Mouse (Mus musculus) R1 (cell line): Measurements from ENCODE around the gene Cebpe.

ENCODE experiments used
- DNase-seq: peaks from one replicate; pipeline ENCODE4 v3.0.0-alpha.2; 2018; ENCODE audit warnings: low read depth, low spot score

The Cebpe gene

GRCm38 (mm10) chr14:54676290-54676689 is 35.7 kb downstream of the Cebpe start:
- DNase-seq, result no peak

GRCm38 (mm10) chr14:54674317-54674716 is 37.7 kb downstream of the Cebpe start:
- no peak for DNase-seq

GRCm38 (mm10) chr14:54669381-54669780 is 42.6 kb downstream of the Cebpe start:
- DNase-seq, result peak; percentile 63

GRCm38 (mm10) chr14:54664477-54665222 is 47.3 kb downstream of the Cebpe start:
- no peak for DNase-seq
